Mouse (Mus musculus): Measurements from ENCODE around the gene Ogfod2.

- TF ChIP-seq CTCF (conservative IDR thresholded peaks at IDR 0.05; ENCODE audit: insufficient read depth, insufficient read length, low read depth, low read length) = no peak
- TF ChIP-seq POLR2A (IDR thresholded peaks at IDR 0.05; ENCODE audit: low read depth, low read length) = no peak
Measured at GRCm38 (mm10) chr5:124163445-124163844, 51.3 kb downstream of the Ogfod2 start.
